Mouse (Mus musculus) stomach, embryonic 15.5 days (tissue): ENCODE results near the gene Olfr385. TPM values are rescaled to one million over a fixed set of nuclear protein-coding genes. Genes with fewer than 3 reads are reported as not detected.
"Not testable (repeated sequence)": the region's sequence is repeated elsewhere in the genome, so short reads cannot be mapped to it uniquely, and the experiment has no call there.

Experiments used
- ATAC-seq: fragments of 200-750 bp; cut with Nextera tagmentation; 2 replicates; pipeline ENCODE4 v1.8.0; 2017; ENCODE audit warnings: low read depth, moderate number of reproducible peaks, moderate TSS enrichment; ENCODE audit not compliant: insufficient read depth, low FRiP score
- H3K27ac ChIP-seq: fragments of 300-500 bp; sonication (generic); 2 replicates; pipeline ENCODE4 v1.5.1; 2015; ENCODE audit warnings: mild to moderate bottlenecking, inconsistent platforms
- H3K27me3 ChIP-seq: fragments of 300-500 bp; sonication (generic); replicated peaks from 2 replicates; pipeline ENCODE4 v1.6.1; 2015; ENCODE audit warnings: inconsistent platforms
- H3K36me3 ChIP-seq: fragments of 300-500 bp; sonication (generic); 2 replicates; pipeline ENCODE4 v1.6.1; 2015; ENCODE audit warnings: inconsistent platforms
- H3K4me1 ChIP-seq: fragments of 300-500 bp; sonication (generic); 2 replicates; pipeline ENCODE4 v1.6.1; 2015; ENCODE audit warnings: inconsistent platforms
- H3K4me2 ChIP-seq: fragments of 300-500 bp; sonication (generic); 2 replicates; pipeline ENCODE4 v1.6.1; 2015; ENCODE audit warnings: mild to moderate bottlenecking, inconsistent platforms
- H3K4me3 ChIP-seq: fragments of 300-500 bp; sonication (generic); replicated peaks from 2 replicates; pipeline ENCODE4 v1.5.1; 2015; ENCODE audit warnings: inconsistent platforms
- H3K9ac ChIP-seq: fragments of 300-500 bp; sonication (generic); 2 replicates; pipeline ENCODE4 v1.6.1; 2015; ENCODE audit warnings: inconsistent platforms
- H3K9me3 ChIP-seq: fragments of 300-500 bp; sonication (generic); 2 replicates; pipeline ENCODE4 v1.6.1; 2016; ENCODE audit warnings: inconsistent platforms
- WGBS: fragments of 180-500 bp; shearing (Covaris S2); methylation state at CpG from one replicate; pipeline ENCODE4 v1.1.7; 2015; 5-methylcytosine and 5-hydroxymethylcytosine counted together
- polyA plus RNA-seq: library from polyadenylated mRNA; unstranded; fragments of >200 nt; fragmentation: Nextera tagmentation; extraction: Ambion mirVana; gene quantifications from 2 replicates; pipeline ENCODE4 v1.2.1, GENCODE M21; 2015

The Olfr385 gene
- not detected in 2 replicates for polyA plus RNA-seq

- no peak for ATAC-seq
- no peaks in the 10 kb centered on the region for H3K4me1 ChIP-seq
- H3K4me2 ChIP-seq = no peak within 1 kb of the TSS
- no peak within 1 kb of the TSS for H3K9ac ChIP-seq
- no peaks in the 10 kb centered on the region for H3K36me3 ChIP-seq
- H3K27me3 ChIP-seq = no peaks in the 10 kb centered on the region
- no peak within 1 kb of the TSS for H3K27ac ChIP-seq
- no peak within 1 kb of the TSS for H3K4me3 ChIP-seq
- no peaks in the 10 kb centered on the region for H3K9me3 ChIP-seq
Measured at GRCm38 (mm10) chr11:73592908-73593307, at the start of gene Olfr385. Olfr385 (minus strand) TSS chr11:73593008.

DNA sequence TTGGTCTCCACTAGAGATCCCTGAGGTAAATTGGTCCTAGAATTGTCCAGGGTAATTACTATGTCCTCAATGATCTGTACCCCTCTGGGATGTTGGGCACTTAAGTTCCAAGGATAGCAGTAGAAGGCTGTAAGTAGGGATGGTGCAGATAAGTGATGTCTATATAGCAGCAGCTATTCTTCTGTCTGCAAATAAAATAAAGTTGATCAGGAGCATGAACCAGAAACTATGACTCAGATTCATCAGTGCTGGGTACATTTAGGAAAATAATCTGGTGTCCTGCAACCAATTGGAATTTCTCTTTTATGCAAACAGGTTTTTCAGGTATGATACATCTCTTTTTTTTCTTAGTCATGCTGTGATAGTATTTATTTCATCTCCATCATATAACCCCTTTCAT is 5.5 kb upstream of the Olfr385 start, which contains the start of gene Olfr384:
Gene Olfr384 (plus strand): TSS at position 301 of the 400 bp plus-strand sequence.
- H3K9me3 ChIP-seq = no peaks in the 10 kb centered on the region
- no peak for ATAC-seq

GRCm38 (mm10) chr11:73583188-73583587 is 9.6 kb downstream of the Olfr385 start:
- not testable (repeated sequence) for H3K4me1 ChIP-seq, H3K27me3 ChIP-seq, H3K9ac ChIP-seq, H3K27ac ChIP-seq, H3K4me3 ChIP-seq, H3K9me3 ChIP-seq, H3K36me3 ChIP-seq, H3K4me2 ChIP-seq, ATAC-seq
- WGBS = 67% methylated on average over 1 of the region's 1 CpGs

More for the DNA sequence above, 5.5 kb upstream of the Olfr385 start, which contains the start of gene Olfr384:
- Histone ChIP-seq H3K36me3 (no peaks in the 10 kb centered on the region), H3K4me3 (no peak within 1 kb of the TSS), H3K27ac (no peak within 1 kb of the TSS), H3K9ac (no peak within 1 kb of the TSS), H3K4me2 (no peak within 1 kb of the TSS), H3K27me3 (no peaks in the 10 kb centered on the region), H3K4me1 (no peaks in the 10 kb centered on the region)

DNA sequence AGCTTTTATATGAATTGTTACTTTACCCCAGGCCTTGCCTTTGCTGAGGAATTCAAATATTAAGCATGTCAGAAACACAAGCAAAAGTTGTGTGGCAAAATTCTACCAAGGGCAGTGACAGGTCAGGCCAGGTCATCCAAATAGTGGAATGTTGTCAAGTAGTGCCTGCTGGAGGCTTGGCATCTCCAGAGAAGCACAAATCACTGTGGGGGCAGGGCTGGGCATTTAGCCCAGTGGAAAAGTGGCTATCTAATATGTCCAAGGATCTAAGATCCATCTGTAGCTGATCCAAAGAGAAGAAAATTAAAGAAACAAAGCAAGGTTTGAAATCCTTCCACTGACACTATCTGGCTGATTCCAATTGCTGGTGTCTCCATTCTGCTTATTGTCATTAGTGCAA is 12.9 kb downstream of the Olfr385 start:
- Histone ChIP-seq H3K9ac (no peak overlapping the region), H3K27ac (no peak overlapping the region), H3K9me3 (no peaks in the 10 kb centered on the region), H3K4me3 (no peak overlapping the region), H3K36me3 (no peaks in the 10 kb centered on the region), H3K27me3 (no peaks in the 10 kb centered on the region), H3K4me2 (no peak overlapping the region), H3K4me1 (no peaks in the 10 kb centered on the region)
- ATAC-seq = no peak

Other genes with a start within 250 kb of the Olfr385 start
- gene Olfr20, start 242.2 kb downstream of the Olfr385 start, polyA plus RNA-seq = not detected in 2 replicates
- gene Olfr376, start 221.8 kb downstream of the Olfr385 start, polyA plus RNA-seq = not detected in 2 replicates
- not detected in 2 replicates for gene Olfr1, start 193.4 kb downstream of the Olfr385 start, polyA plus RNA-seq
- not detected in 2 replicates for gene Olfr378, start 164.5 kb downstream of the Olfr385 start, polyA plus RNA-seq
- not detected in 2 replicates for gene Olfr380, start 135.5 kb downstream of the Olfr385 start, polyA plus RNA-seq
- gene Olfr381, start 101.4 kb downstream of the Olfr385 start, polyA plus RNA-seq = not detected in 2 replicates
- gene Olfr382, start 75.8 kb downstream of the Olfr385 start, polyA plus RNA-seq = not detected in 2 replicates
- gene Olfr384, start 5.6 kb upstream of the Olfr385 start, polyA plus RNA-seq = not detected in 2 replicates
- gene Zfp735, start 95.8 kb upstream of the Olfr385 start, polyA plus RNA-seq = not detected in 2 replicates
- gene Olfr389, start 187.7 kb upstream of the Olfr385 start, polyA plus RNA-seq = not detected in 2 replicates
- not detected in 2 replicates for gene Olfr390, start 190.0 kb upstream of the Olfr385 start, polyA plus RNA-seq
- gene Olfr391-ps, start 210.0 kb upstream of the Olfr385 start, polyA plus RNA-seq = not detected in 2 replicates
- not detected in 2 replicates for gene Olfr392, start 224.0 kb upstream of the Olfr385 start, polyA plus RNA-seq